Comparison of ENCODE assay signal across 10 mouse cellular contexts in genomic region chr2:102685371-102686107, GRCm38 (mm10). TPM values are rescaled to one million over a fixed set of nuclear protein-coding genes. Genes with fewer than 3 reads are reported as not detected.
DNase-seq lines count a peak whose midpoint lies in the region; ATAC-seq and TF ChIP-seq lines count a peak whose summit lies in the region.
"Had no signal": no experiment of that assay in that cellular context is flagged by ENCODE, and none has a peak within 500 bp of the region (broad histone marks: within the 10 kb centered on the region; RNA-seq: fewer than 3 reads in every experiment).

No protein-coding gene starts in this region.

- no peak overlapping the region for H3K9ac ChIP-seq in hindbrain, embryonic 12.5 days
- H3K9ac ChIP-seq in midbrain, embryonic 14.5 days (replicated peaks; ENCODE audit: low read length), result peak overlapping the region; percentile 42; the same call in 1 of the 2 replicates

- no peaks in the 10 kb centered on the region for H3K4me1 ChIP-seq in kidney, adult 2 months (ENCODE audit: control insufficient read depth, insufficient read depth, low read length)
- H3K4me1 ChIP-seq in hindbrain, embryonic 12.5 days, result peaks cover 16% of the 10 kb centered on the region
- H3K4me1 ChIP-seq in midbrain, embryonic 14.5 days (ENCODE audit: control insufficient read depth, insufficient read depth, low read length), result peaks cover 24% of the 10 kb centered on the region

- DNase-seq in kidney, adult 2 months, result peak; percentile 58
- DNase-seq in kidney, adult 11 months, result no peak
- no peak for DNase-seq in Patski (ENCODE audit: low read depth, low spot score)
- peak; percentile 87 for DNase-seq in midbrain, embryonic 14.5 days
- no peak for DNase-seq in spleen, postnatal 14 days (ENCODE audit: low spot score in 2 of 2)
- DNase-seq in spleen, postnatal 4 days (ENCODE audit: low spot score in 2 of 2), result no peak
- no peak for DNase-seq in thymus, postnatal 14 days
- DNase-seq: gastrocnemius, postnatal 36 days had no signal

- POLR2A ChIA-PET in Patski (lab: Charles Lee), result interaction anchor here (0.7 kb wide), 1 partner anchor 48 kb away, joined by 3 read pairs; no protein-coding TSS in a partner anchor

- H3K27me3 ChIP-seq in kidney, adult 2 months (replicated peaks; ENCODE audit: control insufficient read depth, insufficient read depth, low read length), result no peaks in the 10 kb centered on the region
- H3K27me3 ChIP-seq in Patski, result no peaks in the 10 kb centered on the region
- no peaks in the 10 kb centered on the region for H3K27me3 ChIP-seq in hindbrain, embryonic 12.5 days
- H3K27me3 ChIP-seq in midbrain, embryonic 14.5 days (ENCODE audit: control insufficient read depth, insufficient read depth, low read length), result no peaks in the 10 kb centered on the region

- in situ Hi-C loops in Patski (cut with MboI; ENCODE audit: low pct_unique_long_range_greater_than_20kb), result loop anchor here (10.0 kb wide), 1 partner anchor 209 kb away; no protein-coding TSS in a partner anchor

- TF ChIP-seq CTCF in kidney, adult 2 months (conservative IDR thresholded peaks at IDR 0.05; ENCODE audit: insufficient read depth, insufficient read length, low read depth, low read length), result no peak
- peak; percentile 57 for TF ChIP-seq CTCF in Patski (IDR thresholded peaks at IDR 0.05)

- H3K9me3 ChIP-seq in hindbrain, embryonic 12.5 days (replicated peaks), result no peaks in the 10 kb centered on the region
- no peaks in the 10 kb centered on the region for H3K9me3 ChIP-seq in midbrain, embryonic 14.5 days (ENCODE audit: control insufficient read depth, low read length)

- no peak overlapping the region; the same call in 1 of the 2 replicates for H3K27ac ChIP-seq in kidney, adult 2 months (ENCODE audit: insufficient read depth, low read depth, low read length)
- peak overlapping the region; percentile 71 for H3K27ac ChIP-seq in hindbrain, embryonic 12.5 days
- H3K27ac ChIP-seq in midbrain, embryonic 14.5 days (replicated peaks; ENCODE audit: low read depth, low read length), result peak overlapping the region; percentile 84
- H3K27ac ChIP-seq: macrophage had no signal

- H3K36me3 ChIP-seq in kidney, adult 2 months (ENCODE audit: control insufficient read depth, insufficient read depth, low read length), result no peaks in the 10 kb centered on the region
- H3K36me3 ChIP-seq in hindbrain, embryonic 12.5 days, result no peaks in the 10 kb centered on the region
- H3K36me3 ChIP-seq in midbrain, embryonic 14.5 days (ENCODE audit: control insufficient read depth, insufficient read depth, low read length), result no peaks in the 10 kb centered on the region

- 81% methylated on average over 7 of the region's 7 CpGs for WGBS in kidney, adult 2 months
- WGBS in hindbrain, embryonic 12.5 days, result 82% methylated on average over 7 of the region's 7 CpGs
- 80% methylated on average over 7 of the region's 7 CpGs for WGBS in midbrain, embryonic 14.5 days

- peak overlapping the region; percentile 42; the same call in 1 of the 2 replicates for H3K4me3 ChIP-seq in kidney, adult 2 months (ENCODE audit: insufficient read depth, low read depth, low read length)
- no peak overlapping the region for H3K4me3 ChIP-seq in hindbrain, embryonic 12.5 days
- H3K4me3 ChIP-seq in midbrain, embryonic 14.5 days (replicated peaks; ENCODE audit: low read depth, low read length), result peak overlapping the region; percentile 15; the same call in 1 of the 2 replicates

- CTCF ChIA-PET in Patski (lab: Charles Lee), result interaction anchor here (0.7 to 2.1 kb wide), 15 partner anchors 14 to 399 kb away, joined by 3 to 10 read pairs (median 4); no protein-coding TSS in a partner anchor

- TF ChIP-seq POLR2A in kidney, adult 2 months (IDR thresholded peaks at IDR 0.05; ENCODE audit: low read depth, low read length), result no peak

- peak overlapping the region; percentile 26; the same call in 1 of the 2 replicates for H3K4me2 ChIP-seq in hindbrain, embryonic 12.5 days (replicated peaks)
- peak overlapping the region; percentile 47 for H3K4me2 ChIP-seq in midbrain, embryonic 14.5 days (ENCODE audit: low read length)

- no peak for ATAC-seq in Patski
- peak; percentile 79 for ATAC-seq in hindbrain, embryonic 12.5 days (ENCODE audit: low FRiP score)
- peak; percentile 86 for ATAC-seq in midbrain, embryonic 14.5 days (ENCODE audit: low FRiP score, low TSS enrichment)

RNA-seq across cellular contexts. Expression of gene Slc1a2, which starts 27.1 kb away (rescaled TPM):
- 1.5 and 1.6 TPM in 2 replicates for polyA plus RNA-seq in kidney, adult 2 months (2012; rRNA removed)
- 0.92 TPM for polyA plus RNA-seq in Patski (2021)
- 15.3 and 17.4 TPM in 2 replicates for polyA plus RNA-seq in hindbrain, embryonic 12.5 days (2016; fragmentation: Nextera tagmentation; extraction: Ambion mirVana)
- 22.3 and 24.0 TPM in 2 replicates for polyA plus RNA-seq in midbrain, embryonic 14.5 days (2014; fragmentation: Nextera tagmentation; extraction: Ambion mirVana)

Comparison
In these comparisons a context has a peak if more than half of its experiments do, and no peak if none do; other contexts are left out.
1. DNase-seq: peak in kidney, adult 2 months (single experiment) and midbrain, embryonic 14.5 days (single experiment); none in kidney, adult 11 months (single experiment), Patski (single experiment), spleen, postnatal 14 days (0 of 2), spleen, postnatal 4 days (0 of 2) and thymus, postnatal 14 days (single experiment).